Mouse (Mus musculus) liver, embryonic 15.5 days (tissue): ENCODE data around the gene Zfp579. TPM values are rescaled to one million over a fixed set of nuclear protein-coding genes. Genes with fewer than 3 reads are reported as not detected.

Source experiments
- ATAC-seq: fragments of 200-750 bp; cut with Nextera tagmentation; 2 replicates; pipeline ENCODE4 v1.8.0; 2017; ENCODE audit warnings: moderate number of reproducible peaks, mild to moderate bottlenecking, moderate library complexity; ENCODE audit not compliant: insufficient read depth
- H3K27ac ChIP-seq: fragments of 300-500 bp; sonication (generic); replicated peaks from 2 replicates; pipeline ENCODE4 v1.5.1; 2015; ENCODE audit warnings: mild to moderate bottlenecking, inconsistent platforms
- H3K27me3 ChIP-seq: fragments of 300-500 bp; sonication (generic); 2 replicates; pipeline ENCODE4 v1.6.1; 2015; ENCODE audit warnings: mild to moderate bottlenecking, inconsistent platforms
- H3K36me3 ChIP-seq: fragments of 300-500 bp; sonication (generic); replicated peaks from 2 replicates; pipeline ENCODE4 v1.6.1; 2015; ENCODE audit warnings: moderate library complexity, mild to moderate bottlenecking, inconsistent platforms
- H3K4me1 ChIP-seq: fragments of 300-500 bp; sonication (generic); replicated peaks from 2 replicates; pipeline ENCODE4 v1.6.1; 2015; ENCODE audit warnings: inconsistent platforms
- H3K4me2 ChIP-seq: fragments of 300-500 bp; sonication (generic); 2 replicates; pipeline ENCODE4 v1.6.1; 2015; ENCODE audit warnings: moderate library complexity, mild to moderate bottlenecking, inconsistent platforms
- H3K4me3 ChIP-seq: fragments of 300-500 bp; sonication (generic); replicated peaks from 2 replicates; pipeline ENCODE4 v1.5.1; 2015; ENCODE audit warnings: mild to moderate bottlenecking, inconsistent platforms
- H3K9ac ChIP-seq: fragments of 300-500 bp; sonication (generic); 2 replicates; pipeline ENCODE4 v1.6.1; 2015; ENCODE audit warnings: moderate library complexity, mild to moderate bottlenecking, inconsistent platforms
- H3K9me3 ChIP-seq: fragments of 300-500 bp; sonication (generic); replicated peaks from 2 replicates; pipeline ENCODE4 v1.6.1; 2016; ENCODE audit warnings: inconsistent platforms
- WGBS: fragments of 180-500 bp; shearing (Covaris S2); methylation state at CpG from one replicate; pipeline ENCODE4 v1.1.7; 2015; ENCODE audit warnings: mixed read lengths; ENCODE audit not compliant: insufficient replicate concordance; 5-methylcytosine and 5-hydroxymethylcytosine counted together
- polyA plus RNA-seq: library from polyadenylated mRNA; unstranded; fragments of >200 nt; fragmentation: Nextera tagmentation; extraction: Ambion mirVana; gene quantifications from 2 replicates; pipeline ENCODE4 v1.2.1, GENCODE M21; 2015

Zfp579 gene
- polyA plus RNA-seq, 1 experiment from 2014 or later, result 3.3 TPM

DNA sequence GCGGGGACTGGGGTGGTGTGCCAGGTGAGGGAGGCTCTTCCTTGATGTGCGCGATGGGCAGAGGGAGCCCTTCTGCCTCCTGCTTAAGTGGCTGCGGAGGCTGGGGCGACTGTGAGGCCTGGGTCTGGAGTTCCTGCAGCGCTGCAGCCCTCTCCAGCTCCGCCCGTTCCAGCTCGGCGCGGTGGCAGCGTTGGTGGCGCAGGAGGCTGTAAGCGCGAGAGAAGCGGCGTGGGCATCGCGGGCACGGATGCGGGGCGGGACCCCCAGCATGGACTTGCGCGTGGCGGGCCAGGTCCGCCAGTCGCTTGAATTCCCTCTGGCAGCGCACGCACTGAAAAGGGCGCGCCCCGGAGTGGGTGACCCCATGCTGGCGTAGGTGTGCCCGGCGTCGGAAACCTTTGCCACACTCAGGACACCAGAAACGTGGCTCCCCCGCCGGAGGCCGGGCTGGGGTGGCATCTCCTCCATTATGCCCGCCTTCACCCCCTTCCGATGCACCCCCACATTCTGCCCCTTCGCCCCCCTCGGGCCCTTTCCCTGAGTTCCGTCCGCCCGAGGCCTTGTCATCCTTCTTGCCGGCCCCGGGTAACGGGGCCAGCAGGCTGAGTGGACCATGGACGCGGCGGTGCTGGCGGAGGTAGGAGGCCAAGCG is 2.5 kb downstream of the Zfp579 start:
- Histone ChIP-seq H3K9ac (no peak overlapping the region), H3K4me2 (no peak overlapping the region), H3K4me1 (no peaks in the 10 kb centered on the region), H3K27me3 (peaks cover 39% of the 10 kb centered on the region), H3K9me3 (no peaks in the 10 kb centered on the region), H3K4me3 (no peak overlapping the region), H3K36me3 (no peaks in the 10 kb centered on the region; the same call in 1 of the 2 replicates), H3K27ac (no peak overlapping the region)
- 51% methylated on average over 55 of the region's 55 CpGs for WGBS
- no peak for ATAC-seq

GRCm38 (mm10) chr7:4988250-4988649 is 7.7 kb downstream of the Zfp579 start:
- H3K27me3 ChIP-seq, result peaks cover 6% of the 10 kb centered on the region
- H3K4me2 ChIP-seq, result no peak overlapping the region
- no peaks in the 10 kb centered on the region; the same call in 1 of the 2 replicates for H3K36me3 ChIP-seq
- no peak overlapping the region for H3K9ac ChIP-seq
- no peaks in the 10 kb centered on the region for H3K4me1 ChIP-seq
- no peak overlapping the region for H3K27ac ChIP-seq
- no peaks in the 10 kb centered on the region for H3K9me3 ChIP-seq
- no peak overlapping the region for H3K4me3 ChIP-seq
- ATAC-seq, result no peak
- WGBS, result 23% methylated on average over 2 of the region's 2 CpGs

DNA sequence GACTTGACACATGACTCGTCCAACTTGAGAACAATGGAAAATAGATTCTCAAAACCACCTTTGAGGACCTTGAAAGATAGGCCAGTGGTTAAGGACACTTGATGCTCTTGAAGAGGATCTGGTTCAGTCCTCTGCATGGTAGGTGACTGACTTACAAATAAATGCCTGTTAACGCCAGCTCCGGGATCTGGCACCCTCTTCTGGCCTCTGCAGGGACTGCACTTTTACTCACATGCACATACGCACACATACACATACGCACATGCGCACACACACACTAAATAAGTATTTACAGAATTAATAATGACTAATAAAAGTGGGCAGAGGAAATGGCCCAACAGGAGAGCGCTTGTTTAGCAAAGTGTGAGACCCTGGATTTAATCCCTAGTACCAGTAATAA is 19.1 kb downstream of the Zfp579 start:
- H3K9ac ChIP-seq, result no peak overlapping the region
- no peaks in the 10 kb centered on the region for H3K4me1 ChIP-seq
- H3K9me3 ChIP-seq, result no peaks in the 10 kb centered on the region
- no peak overlapping the region for H3K4me3 ChIP-seq
- ATAC-seq, result no peak
- H3K27me3 ChIP-seq, result no peaks in the 10 kb centered on the region
- H3K4me2 ChIP-seq, result no peak overlapping the region
- no peak overlapping the region for H3K27ac ChIP-seq
- H3K36me3 ChIP-seq, result no peaks in the 10 kb centered on the region
- 72% methylated on average over 7 of the region's 7 CpGs for WGBS

- no peaks in the 10 kb centered on the region for H3K36me3 ChIP-seq
- 31% methylated on average over 4 of the region's 4 CpGs for WGBS
- H3K9me3 ChIP-seq, result no peaks in the 10 kb centered on the region
- no peaks in the 10 kb centered on the region for H3K4me1 ChIP-seq
- H3K4me2 ChIP-seq, result no peak overlapping the region
- no peaks in the 10 kb centered on the region for H3K27me3 ChIP-seq
- H3K9ac ChIP-seq, result no peak overlapping the region
- H3K4me3 ChIP-seq, result no peak overlapping the region
- no peak overlapping the region for H3K27ac ChIP-seq
- ATAC-seq, result no peak
These were observed 20.5 kb downstream of the Zfp579 start for GRCm38 (mm10) chr7:4975455-4975854.

- Histone ChIP-seq H3K4me3 (no peak overlapping the region), H3K36me3 (no peaks in the 10 kb centered on the region), H3K27me3 (no peaks in the 10 kb centered on the region), H3K27ac (no peak overlapping the region), H3K9me3 (no peaks in the 10 kb centered on the region), H3K4me1 (no peaks in the 10 kb centered on the region), H3K9ac (no peak overlapping the region), H3K4me2 (no peak overlapping the region)
- ATAC-seq, result no peak
- 43% methylated on average over 18 of the region's 18 CpGs for WGBS
These were observed 23.5 kb downstream of the Zfp579 start for GRCm38 (mm10) chr7:4972321-4973047.

GRCm38 (mm10) chr7:4971710-4972109 is 24.2 kb downstream of the Zfp579 start:
- no peaks in the 10 kb centered on the region for H3K9me3 ChIP-seq
- no peak overlapping the region for H3K4me2 ChIP-seq
- no peaks in the 10 kb centered on the region for H3K27me3 ChIP-seq
- H3K27ac ChIP-seq, result no peak overlapping the region
- H3K4me3 ChIP-seq, result no peak overlapping the region
- WGBS, result 20% methylated on average over 7 of the region's 7 CpGs
- H3K4me1 ChIP-seq, result no peaks in the 10 kb centered on the region
- no peak for ATAC-seq
- H3K9ac ChIP-seq, result no peak overlapping the region
- H3K36me3 ChIP-seq, result no peaks in the 10 kb centered on the region

- Histone ChIP-seq H3K4me3 (no peak within 1 kb of the TSS), H3K9ac (no peak within 1 kb of the TSS), H3K9me3 (no peaks in the 10 kb centered on the region), H3K27me3 (no peaks in the 10 kb centered on the region), H3K36me3 (no peaks in the 10 kb centered on the region), H3K4me2 (no peak within 1 kb of the TSS), H3K4me1 (no peaks in the 10 kb centered on the region), H3K27ac (no peak within 1 kb of the TSS)
- ATAC-seq, result no peak
- 23% methylated on average over 6 of the region's 6 CpGs for WGBS
These were observed 24.9 kb downstream of the Zfp579 start, which contains the start of gene Sbk3 for GRCm38 (mm10) chr7:4971068-4971467. TSS of gene Sbk3 (minus strand) at chr7:4971168.

DNA sequence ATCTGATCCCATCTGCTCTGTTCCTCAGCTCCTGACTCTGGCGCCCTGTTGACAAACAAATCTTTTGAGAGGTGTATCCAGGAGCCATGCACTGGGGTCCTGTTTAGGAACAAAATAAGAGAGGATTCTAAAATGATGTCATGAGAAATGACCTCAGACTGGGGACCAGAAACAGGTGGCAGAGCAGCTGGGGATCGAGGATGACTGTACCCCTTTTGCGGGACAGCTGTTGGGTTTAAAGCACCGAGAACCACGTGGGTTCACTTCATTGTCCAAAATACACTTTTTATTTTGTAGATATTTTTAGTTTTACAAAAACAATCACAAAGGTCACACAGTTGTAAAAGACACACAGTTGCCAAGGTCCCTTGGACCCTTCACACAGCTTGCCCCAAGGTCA is 31.0 kb downstream of the Zfp579 start:
- 60% methylated on average over 5 of the region's 5 CpGs for WGBS
- H3K9me3 ChIP-seq, result no peaks in the 10 kb centered on the region

DNA sequence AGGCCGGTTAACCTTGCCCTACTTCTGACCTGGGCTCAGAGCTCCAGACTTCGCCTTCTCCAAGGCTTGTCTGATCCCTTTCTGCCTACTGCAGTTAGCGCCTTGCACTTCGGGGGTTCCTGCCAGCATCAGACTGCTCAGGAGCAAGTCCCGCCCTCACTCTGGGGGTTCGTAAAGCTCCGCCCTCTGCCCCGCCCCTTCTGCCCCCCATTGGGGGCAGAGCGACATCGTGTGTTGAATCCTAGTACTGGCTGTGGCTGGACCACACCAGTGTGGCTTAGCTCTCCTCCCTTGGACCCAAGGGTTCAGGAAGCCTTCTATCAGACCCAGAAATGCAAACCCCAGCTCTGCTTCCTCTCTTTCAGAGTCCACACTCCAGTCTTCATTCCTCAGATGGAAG is 31.7 kb downstream of the Zfp579 start, which contains the start of gene Sbk2:
TSS of gene Sbk2 (minus strand) at position 135 of the 400 bp plus-strand sequence.
- peak; percentile 52 for ATAC-seq
- 0 out of 2 replicates have a peak, but pooled peaks cover 2% of the 10 kb centered on the region for H3K4me1 ChIP-seq
- H3K4me2 ChIP-seq, result peak within 1 kb of the TSS; percentile 20; the same call in 1 of the 2 replicates
- H3K27me3 ChIP-seq, result no peaks in the 10 kb centered on the region
- WGBS, result 2% methylated on average over 10 of the region's 10 CpGs
- H3K9ac ChIP-seq, result no peak within 1 kb of the TSS
- no peaks in the 10 kb centered on the region for H3K9me3 ChIP-seq
- no peak within 1 kb of the TSS for H3K4me3 ChIP-seq
- H3K36me3 ChIP-seq, result no peaks in the 10 kb centered on the region
- H3K27ac ChIP-seq, result no peak within 1 kb of the TSS

More for the DNA sequence above, 31.0 kb downstream of the Zfp579 start:
- Histone ChIP-seq H3K36me3 (no peaks in the 10 kb centered on the region), H3K4me2 (no peak overlapping the region), H3K4me1 (0 out of 2 replicates have a peak, but pooled peaks cover 2% of the 10 kb centered on the region), H3K4me3 (no peak overlapping the region), H3K27ac (no peak overlapping the region), H3K27me3 (no peaks in the 10 kb centered on the region), H3K9ac (no peak overlapping the region)
- ATAC-seq, result no peak

DNA sequence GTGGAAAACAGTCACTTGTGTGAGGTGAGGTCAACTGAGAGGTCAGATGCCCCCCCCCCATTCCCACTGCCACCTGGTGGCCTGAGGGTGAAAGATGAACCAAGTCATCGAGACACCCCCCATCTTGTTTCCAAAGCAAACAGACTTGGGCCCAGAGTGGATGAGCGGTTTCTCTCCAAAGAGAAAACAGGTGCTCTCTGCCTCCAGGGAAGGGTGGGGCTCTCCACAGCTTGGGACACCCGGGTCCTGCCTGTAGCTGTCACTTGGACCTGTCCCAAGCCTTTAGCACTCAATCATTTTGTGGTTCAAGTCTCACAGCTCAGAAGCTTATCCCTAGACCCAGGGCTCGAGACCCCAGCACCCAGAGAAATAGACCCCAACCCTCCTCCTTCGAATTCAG is 32.4 kb downstream of the Zfp579 start:
- no peak overlapping the region for H3K27ac ChIP-seq
- H3K36me3 ChIP-seq, result no peaks in the 10 kb centered on the region
- no peak overlapping the region for H3K9ac ChIP-seq
- ATAC-seq, result no peak
- no peak overlapping the region for H3K4me2 ChIP-seq
- no peak overlapping the region for H3K4me3 ChIP-seq
- 0 out of 2 replicates have a peak, but pooled peaks cover 2% of the 10 kb centered on the region for H3K4me1 ChIP-seq
- no peaks in the 10 kb centered on the region for H3K9me3 ChIP-seq
- WGBS, result 45% methylated on average over 5 of the region's 5 CpGs
- no peaks in the 10 kb centered on the region for H3K27me3 ChIP-seq

DNA sequence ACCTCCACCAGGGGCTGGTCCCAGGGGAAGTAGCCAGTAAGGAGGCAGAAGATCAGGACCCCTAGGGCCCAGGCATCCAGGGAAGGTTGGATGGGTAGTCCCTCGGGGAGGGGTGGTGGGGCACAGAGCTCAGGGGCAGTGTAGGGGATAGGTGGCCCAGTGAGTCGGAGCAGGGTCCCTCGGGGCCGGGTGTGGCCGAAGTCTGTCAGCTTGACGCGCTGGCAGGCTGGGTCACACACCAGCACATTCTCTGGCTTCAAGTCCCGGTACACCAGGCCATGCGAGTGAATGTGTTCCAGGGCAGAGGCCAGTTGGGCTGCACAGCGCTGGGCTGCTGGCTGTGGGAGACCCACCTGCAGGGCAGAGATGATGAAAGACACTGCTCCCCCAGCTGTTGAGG is 38.6 kb downstream of the Zfp579 start:
- Histone ChIP-seq H3K9ac (no peak overlapping the region), H3K9me3 (no peaks in the 10 kb centered on the region), H3K27ac (no peak overlapping the region), H3K36me3 (no peaks in the 10 kb centered on the region), H3K4me1 (no peaks in the 10 kb centered on the region), H3K4me3 (no peak overlapping the region), H3K27me3 (no peaks in the 10 kb centered on the region), H3K4me2 (no peak overlapping the region)
- no peak for ATAC-seq
- 72% methylated on average over 10 of the region's 10 CpGs for WGBS
